Mouse (Mus musculus): ENCODE results near the gene Sgtb. TPM values are rescaled to one million over a fixed set of nuclear protein-coding genes. Genes with fewer than 3 reads are reported as not detected.

The Sgtb gene
- polyA plus RNA-seq, 1 experiment: not detected

- Histone ChIP-seq H3K27me3 (ENCODE audit: control insufficient read depth) (no peaks in the 10 kb centered on the region), H3K9me3 (ENCODE audit: control insufficient read depth, low read length) (no peaks in the 10 kb centered on the region)
Observed at GRCm38 (mm10) chr13:104122078-104122840, 12.7 kb downstream of the Sgtb start.

GRCm38 (mm10) chr13:104123662-104124381 lies 14.3 kb downstream of the Sgtb start:
- TF ChIP-seq GATA1 (IDR thresholded peaks at IDR 0.05; ENCODE audit: low read length) (no peak), TAL1 (IDR thresholded peaks at IDR 0.05; ENCODE audit: low read length) (no peak)
- H3K36me3 ChIP-seq (ENCODE audit: control insufficient read depth): no peaks in the 10 kb centered on the region
- no peaks in the 10 kb centered on the region for H3K27me3 ChIP-seq (ENCODE audit: control insufficient read depth)
- H3K9me3 ChIP-seq (ENCODE audit: control insufficient read depth, low read length): no peaks in the 10 kb centered on the region
- H3K4me3 ChIP-seq (replicated peaks): no peak overlapping the region
- H3K4me1 ChIP-seq (ENCODE audit: control insufficient read depth): no peaks in the 10 kb centered on the region

More at GRCm38 (mm10) chr13:104122078-104122840, 12.7 kb downstream of the Sgtb start:
- Histone ChIP-seq H3K36me3 (ENCODE audit: control insufficient read depth) (no peaks in the 10 kb centered on the region), H3K4me3 (replicated peaks) (no peak overlapping the region), H3K4me1 (ENCODE audit: control insufficient read depth) (no peaks in the 10 kb centered on the region)
- TF ChIP-seq TAL1 (IDR thresholded peaks at IDR 0.05; ENCODE audit: low read length) (no peak), GATA1 (IDR thresholded peaks at IDR 0.05; ENCODE audit: low read length) (no peak)

GRCm38 (mm10) chr13:104132561-104132960 lies 23.0 kb downstream of the Sgtb start:
- TF ChIP-seq GATA1 (IDR thresholded peaks at IDR 0.05; ENCODE audit: low read length) (no peak), TAL1 (IDR thresholded peaks at IDR 0.05; ENCODE audit: low read length) (no peak)
- H3K36me3 ChIP-seq (ENCODE audit: control insufficient read depth): no peaks in the 10 kb centered on the region
- H3K9me3 ChIP-seq (ENCODE audit: control insufficient read depth, low read length): no peaks in the 10 kb centered on the region
- no peaks in the 10 kb centered on the region for H3K4me1 ChIP-seq (ENCODE audit: control insufficient read depth)
- no peak overlapping the region for H3K4me3 ChIP-seq (replicated peaks)
- no peaks in the 10 kb centered on the region for H3K27me3 ChIP-seq (ENCODE audit: control insufficient read depth)

GRCm38 (mm10) chr13:104134510-104135085 lies 25.1 kb downstream of the Sgtb start:
- H3K9me3 ChIP-seq (ENCODE audit: control insufficient read depth, low read length): no peaks in the 10 kb centered on the region
- no peaks in the 10 kb centered on the region; the same call in 1 of the 2 replicates for H3K36me3 ChIP-seq (ENCODE audit: control insufficient read depth)
- H3K27me3 ChIP-seq (ENCODE audit: control insufficient read depth): no peaks in the 10 kb centered on the region
- no peak overlapping the region for H3K4me3 ChIP-seq (replicated peaks)
- TF ChIP-seq TAL1 (IDR thresholded peaks at IDR 0.05; ENCODE audit: low read length) (no peak), GATA1 (IDR thresholded peaks at IDR 0.05; ENCODE audit: low read length) (no peak)
- peaks cover under 1% of the 10 kb centered on the region for H3K4me1 ChIP-seq (ENCODE audit: control insufficient read depth)

- H3K4me3 ChIP-seq (replicated peaks): peak overlapping the region; percentile 48
- H3K9me3 ChIP-seq (ENCODE audit: control insufficient read depth, low read length): no peaks in the 10 kb centered on the region
- H3K27me3 ChIP-seq (ENCODE audit: control insufficient read depth): no peaks in the 10 kb centered on the region
- H3K36me3 ChIP-seq (ENCODE audit: control insufficient read depth): peaks cover 39% of the 10 kb centered on the region
- H3K4me1 ChIP-seq (ENCODE audit: control insufficient read depth): peaks cover 4% of the 10 kb centered on the region
- TF ChIP-seq TAL1 (IDR thresholded peaks at IDR 0.05; ENCODE audit: low read length) (no peak), GATA1 (IDR thresholded peaks at IDR 0.05; ENCODE audit: low read length) (no peak)
Observed at GRCm38 (mm10) chr13:104139369-104140209, 30.0 kb downstream of the Sgtb start.

GRCm38 (mm10) chr13:104144871-104145270 lies 35.3 kb downstream of the Sgtb start:
- TF ChIP-seq GATA1 (IDR thresholded peaks at IDR 0.05; ENCODE audit: low read length) (no peak), TAL1 (IDR thresholded peaks at IDR 0.05; ENCODE audit: low read length) (no peak)
- Histone ChIP-seq H3K4me3 (replicated peaks) (no peak overlapping the region), H3K4me1 (ENCODE audit: control insufficient read depth) (peaks cover 2% of the 10 kb centered on the region), H3K27me3 (ENCODE audit: control insufficient read depth) (no peaks in the 10 kb centered on the region), H3K9me3 (ENCODE audit: control insufficient read depth, low read length) (no peaks in the 10 kb centered on the region), H3K36me3 (ENCODE audit: control insufficient read depth) (peaks cover 86% of the 10 kb centered on the region)

- Histone ChIP-seq H3K36me3 (ENCODE audit: control insufficient read depth) (peaks cover 82% of the 10 kb centered on the region), H3K4me3 (replicated peaks) (no peak overlapping the region), H3K9me3 (ENCODE audit: control insufficient read depth, low read length) (no peaks in the 10 kb centered on the region), H3K27me3 (ENCODE audit: control insufficient read depth) (no peaks in the 10 kb centered on the region), H3K4me1 (ENCODE audit: control insufficient read depth) (no peaks in the 10 kb centered on the region; the same call in 1 of the 2 replicates)
- TF ChIP-seq TAL1 (IDR thresholded peaks at IDR 0.05; ENCODE audit: low read length): no peak
- TF ChIP-seq GATA1 (IDR thresholded peaks at IDR 0.05; ENCODE audit: low read length): no peak
Observed at GRCm38 (mm10) chr13:104145646-104146045, 36.1 kb downstream of the Sgtb start.

- Histone ChIP-seq H3K27me3 (ENCODE audit: control insufficient read depth) (no peaks in the 10 kb centered on the region), H3K4me3 (replicated peaks) (no peak overlapping the region), H3K36me3 (ENCODE audit: control insufficient read depth) (peaks cover 56% of the 10 kb centered on the region), H3K9me3 (ENCODE audit: control insufficient read depth, low read length) (no peaks in the 10 kb centered on the region), H3K4me1 (ENCODE audit: control insufficient read depth) (no peaks in the 10 kb centered on the region)
- TF ChIP-seq TAL1 (IDR thresholded peaks at IDR 0.05; ENCODE audit: low read length): no peak
- TF ChIP-seq GATA1 (IDR thresholded peaks at IDR 0.05; ENCODE audit: low read length): no peak
Observed at GRCm38 (mm10) chr13:104154180-104154579, 44.6 kb downstream of the Sgtb start.
